Mouse (Mus musculus) retina, postnatal 1 day (tissue): ENCODE data around the gene Slc35f1.

ENCODE experiments used
- DNase-seq: peaks from one replicate; pipeline ENCODE4 v3.0.0-alpha.2; 2012

The Slc35f1 gene

GRCm38 (mm10) chr10:53115028-53115427, 424.7 kb downstream of the Slc35f1 start:
- DNase-seq = peak; percentile 78

- peak; percentile 75 for DNase-seq
Observed at GRCm38 (mm10) chr10:53115673-53116398, 425.5 kb downstream of the Slc35f1 start.

GRCm38 (mm10) chr10:53120608-53121007, 430.3 kb downstream of the Slc35f1 start:
- DNase-seq = no peak

GRCm38 (mm10) chr10:53124365-53124764, 434.0 kb downstream of the Slc35f1 start:
- no peak for DNase-seq

GRCm38 (mm10) chr10:53132707-53133106, 442.4 kb downstream of the Slc35f1 start:
- no peak for DNase-seq

GRCm38 (mm10) chr10:53150321-53150720, 460.0 kb downstream of the Slc35f1 start:
- DNase-seq = no peak

DNA sequence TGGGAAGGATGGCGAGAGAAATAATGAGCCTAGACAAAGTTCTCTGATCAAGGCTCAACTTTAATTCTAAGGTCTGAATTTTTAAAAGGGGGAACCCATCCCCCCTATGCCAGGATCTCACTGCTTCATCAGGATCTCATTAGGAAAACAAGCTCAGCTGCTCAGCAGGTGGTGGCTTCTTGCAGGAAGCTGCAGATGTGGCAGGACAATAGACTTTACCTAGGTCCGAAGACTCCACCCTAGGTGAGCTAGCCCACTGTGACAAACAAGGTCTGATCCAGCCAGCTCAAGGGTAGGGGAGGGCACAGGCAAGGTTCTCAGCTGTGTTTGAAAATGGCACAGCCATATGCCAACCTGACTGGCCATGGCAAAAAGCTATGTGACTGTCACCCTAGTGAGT, 460.6 kb downstream of the Slc35f1 start:
- no peak for DNase-seq

DNA sequence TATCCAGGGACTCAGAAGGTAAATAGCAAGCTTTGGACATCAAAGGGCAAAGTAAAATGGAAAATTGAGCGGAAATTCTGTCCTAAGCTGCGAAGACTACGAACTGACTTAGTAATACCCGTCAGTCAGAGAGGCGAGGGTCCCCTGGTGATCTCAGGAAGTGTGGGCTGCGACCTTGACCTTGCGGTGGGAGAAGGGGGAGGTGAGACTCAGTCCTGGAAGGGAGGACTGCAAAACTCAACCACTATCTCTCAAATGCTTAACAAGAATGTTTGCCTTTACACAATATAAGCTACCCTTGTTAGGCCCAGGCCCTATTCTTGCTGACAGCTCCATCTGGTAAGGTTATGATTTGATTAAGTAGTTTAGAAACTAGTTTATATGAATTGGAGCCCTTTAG, 466.0 kb downstream of the Slc35f1 start:
- no peak for DNase-seq

DNA sequence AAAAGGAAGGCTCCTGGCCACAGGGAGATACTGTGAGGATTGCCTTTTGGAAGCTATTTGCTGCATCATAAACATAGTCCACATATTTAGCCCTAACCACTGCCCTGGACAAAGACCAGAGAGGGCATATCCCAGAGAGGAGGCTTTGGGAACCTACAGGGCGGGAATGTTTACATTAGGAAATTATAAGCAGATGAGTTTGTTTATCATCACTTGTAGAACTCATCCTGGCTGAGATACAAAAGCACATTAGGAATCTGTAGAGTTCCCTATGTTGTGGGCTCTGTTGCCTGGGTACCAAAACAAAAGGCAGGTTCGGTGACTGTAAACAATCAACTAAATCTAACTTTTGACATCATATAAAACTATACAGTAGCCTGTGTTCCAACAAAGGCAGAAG, 467.4 kb downstream of the Slc35f1 start:
- no peak for DNase-seq
